Mouse (Mus musculus): ENCODE results near the gene Tgfbr2.

The Tgfbr2 gene

GRCm38 (mm10) chr9:116150725-116151396 lies 24.3 kb downstream of the Tgfbr2 start:
- no peak for DNase-seq

- DNase-seq = no peak
Measured at GRCm38 (mm10) chr9:116148809-116149208, 26.4 kb downstream of the Tgfbr2 start.

DNA sequence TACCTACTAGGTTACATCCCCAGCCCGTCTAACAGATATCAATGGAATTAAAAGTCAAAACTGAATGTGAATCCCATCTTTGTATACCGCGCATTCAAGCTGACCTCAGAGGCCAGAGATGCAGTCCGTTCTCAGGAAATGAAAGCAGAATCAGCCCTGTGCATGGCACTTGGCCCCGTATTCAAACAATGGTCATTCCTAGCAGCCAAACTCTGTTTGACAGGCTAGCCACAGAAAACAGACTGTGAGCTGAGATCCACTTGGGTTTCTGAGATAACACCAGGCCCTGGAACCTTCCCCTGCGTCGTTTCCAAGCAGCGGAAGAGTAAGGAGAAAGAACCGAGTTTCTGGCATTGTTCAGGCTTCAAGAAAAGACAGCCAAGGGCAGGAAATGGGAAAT lies 28.9 kb downstream of the Tgfbr2 start:
- peak; percentile 51 for DNase-seq

DNA sequence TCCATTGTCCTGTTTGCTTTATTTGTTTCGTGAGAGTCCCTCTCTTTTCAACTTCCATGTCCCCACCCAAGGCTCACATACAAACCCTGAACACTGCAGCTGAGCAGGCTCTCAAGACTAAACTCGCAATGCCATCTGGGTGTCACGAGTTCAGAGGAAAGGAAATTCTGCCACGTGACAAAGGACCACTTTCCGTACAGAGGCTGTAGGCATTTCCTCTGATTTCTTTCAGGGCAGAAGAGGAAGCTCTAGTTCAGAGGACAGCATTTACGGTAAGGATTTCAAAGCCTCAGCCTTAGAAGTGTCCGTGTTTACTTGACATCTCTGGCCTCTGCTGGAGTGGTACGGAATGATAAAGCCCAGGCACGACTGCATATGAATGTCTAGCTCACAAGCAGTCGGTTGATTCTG lies 29.9 kb downstream of the Tgfbr2 start:
- DNase-seq = peak; percentile 55

GRCm38 (mm10) chr9:116140422-116140821 lies 34.7 kb downstream of the Tgfbr2 start:
- no peak for DNase-seq

GRCm38 (mm10) chr9:116139549-116139948 lies 35.6 kb downstream of the Tgfbr2 start:
- no peak for DNase-seq

GRCm38 (mm10) chr9:116138595-116139134 lies 36.5 kb downstream of the Tgfbr2 start:
- DNase-seq = no peak

GRCm38 (mm10) chr9:116137645-116138044 lies 37.5 kb downstream of the Tgfbr2 start:
- DNase-seq = no peak

GRCm38 (mm10) chr9:116136811-116137210 lies 38.3 kb downstream of the Tgfbr2 start:
- no peak for DNase-seq

- DNase-seq = no peak
Measured at GRCm38 (mm10) chr9:116136146-116136545, 39.0 kb downstream of the Tgfbr2 start.

GRCm38 (mm10) chr9:116134488-116134887 lies 40.7 kb downstream of the Tgfbr2 start:
- no peak for DNase-seq

DNA sequence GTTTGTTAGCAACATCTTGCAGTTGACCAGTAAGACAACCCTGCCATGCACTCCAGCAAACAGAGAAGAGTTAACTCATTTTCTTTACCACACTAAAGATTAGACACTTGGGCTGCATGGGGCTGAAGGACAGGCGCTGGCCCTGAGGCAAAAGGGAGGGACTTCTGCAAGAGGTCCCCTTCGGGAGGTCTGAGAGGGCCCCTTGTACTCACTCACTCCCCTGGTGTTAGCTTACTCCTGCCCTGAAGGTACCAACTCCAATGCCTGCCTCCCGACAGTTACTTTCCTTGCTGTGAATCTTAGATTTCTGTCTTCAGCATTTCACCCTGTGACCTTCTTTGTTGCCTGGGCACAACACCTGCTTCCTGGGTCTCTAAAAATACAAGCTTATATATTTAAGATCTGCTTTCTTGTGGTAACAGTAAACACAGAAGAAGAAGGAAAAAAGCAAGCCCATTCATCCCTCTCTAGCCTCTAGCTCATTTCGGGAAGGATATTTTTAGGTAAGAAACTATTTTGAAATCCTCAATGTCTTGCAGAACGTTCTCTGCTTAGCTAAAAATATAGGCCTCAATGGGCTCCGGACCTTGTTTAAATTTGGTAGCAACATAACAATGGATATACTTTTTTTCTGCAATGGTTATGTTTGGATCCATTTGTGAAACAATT lies 41.7 kb downstream of the Tgfbr2 start:
- no peak for DNase-seq

- peak; percentile 54 for DNase-seq
Measured at GRCm38 (mm10) chr9:116128886-116129285, 46.3 kb downstream of the Tgfbr2 start.

- DNase-seq = no peak
Measured at GRCm38 (mm10) chr9:116128311-116128710, 46.8 kb downstream of the Tgfbr2 start.

- DNase-seq = no peak
Measured at GRCm38 (mm10) chr9:116126494-116126893, 48.7 kb downstream of the Tgfbr2 start.

DNA sequence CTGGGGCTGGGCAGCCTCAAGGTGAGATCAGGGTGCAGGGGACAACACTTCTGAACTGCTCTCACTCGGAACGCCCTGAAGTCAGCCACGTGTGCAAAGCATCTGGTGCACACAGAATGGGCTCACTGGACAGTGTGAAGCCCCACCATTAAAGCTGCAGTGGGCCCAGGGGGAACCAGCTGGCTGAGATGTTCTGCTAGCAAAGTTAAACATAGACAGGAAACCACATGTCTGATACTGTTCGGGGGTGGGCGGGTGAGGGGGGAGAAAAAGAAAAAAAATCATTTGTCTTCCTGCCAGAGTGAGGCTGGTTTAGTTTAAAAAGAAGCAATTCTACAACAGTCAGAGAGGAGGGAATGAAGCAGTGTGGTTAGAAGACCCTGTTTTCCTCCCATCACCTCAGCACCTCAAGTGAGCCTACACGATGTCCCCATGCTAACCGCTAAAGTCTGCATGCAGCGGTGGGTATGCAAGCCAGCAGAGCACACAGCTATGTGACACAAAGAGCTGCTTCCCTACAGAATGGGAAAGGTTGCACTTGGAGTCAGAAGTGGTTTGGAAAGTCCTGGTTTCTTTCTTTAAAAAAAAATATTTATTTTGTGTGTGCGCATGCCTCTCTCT lies 52.1 kb downstream of the Tgfbr2 start:
- peak; percentile 65 for DNase-seq

- DNase-seq = no peak
Measured at GRCm38 (mm10) chr9:116122544-116122943, 52.6 kb downstream of the Tgfbr2 start.

- DNase-seq = no peak
Measured at GRCm38 (mm10) chr9:116121472-116121871, 53.7 kb downstream of the Tgfbr2 start.

DNA sequence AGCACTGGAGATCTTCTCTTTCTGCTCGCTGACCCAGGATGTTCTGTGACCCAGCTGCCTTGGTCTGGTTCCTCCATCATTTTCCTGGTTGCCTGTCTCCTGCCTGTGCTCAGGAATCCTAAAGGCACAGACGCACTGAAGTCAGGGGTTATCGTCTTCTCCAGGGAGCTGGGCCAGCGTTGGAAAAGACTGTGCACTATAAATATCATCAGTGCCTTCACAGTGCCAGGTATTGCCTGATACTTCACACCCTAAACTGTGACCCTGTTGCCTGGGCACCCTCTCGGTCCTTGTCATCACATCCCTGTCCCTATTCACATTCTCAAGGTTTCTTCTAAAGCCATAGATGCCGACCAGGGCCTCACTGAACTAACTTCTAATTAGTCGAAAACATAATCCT lies 55.2 kb downstream of the Tgfbr2 start:
- DNase-seq = no peak

DNA sequence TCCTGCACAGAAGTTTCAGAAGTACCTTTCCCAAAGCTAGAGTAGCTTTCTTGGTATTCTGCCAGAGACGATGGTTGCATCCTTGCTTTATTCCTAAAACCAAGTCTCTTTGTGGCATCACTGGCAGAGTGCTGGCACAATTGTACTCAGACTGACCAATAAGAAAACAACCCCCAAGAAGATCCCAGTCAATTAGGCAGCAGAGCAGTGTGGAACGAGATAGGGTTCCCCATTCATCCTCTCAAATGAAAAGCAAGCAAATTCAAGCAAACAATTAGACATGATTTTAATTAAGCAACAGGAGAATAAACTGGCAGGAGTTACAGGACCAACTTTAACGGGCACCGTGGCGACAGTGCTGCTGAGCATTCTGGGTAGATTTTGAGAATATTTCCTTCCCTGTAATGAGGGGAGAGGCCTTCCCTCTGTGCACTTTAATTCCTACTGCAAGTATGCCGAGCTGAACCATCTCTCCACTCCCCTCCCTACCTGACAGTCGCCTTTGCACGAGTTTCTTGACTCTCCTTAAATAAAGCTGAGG lies 56.8 kb downstream of the Tgfbr2 start:
- DNase-seq = no peak

DNA sequence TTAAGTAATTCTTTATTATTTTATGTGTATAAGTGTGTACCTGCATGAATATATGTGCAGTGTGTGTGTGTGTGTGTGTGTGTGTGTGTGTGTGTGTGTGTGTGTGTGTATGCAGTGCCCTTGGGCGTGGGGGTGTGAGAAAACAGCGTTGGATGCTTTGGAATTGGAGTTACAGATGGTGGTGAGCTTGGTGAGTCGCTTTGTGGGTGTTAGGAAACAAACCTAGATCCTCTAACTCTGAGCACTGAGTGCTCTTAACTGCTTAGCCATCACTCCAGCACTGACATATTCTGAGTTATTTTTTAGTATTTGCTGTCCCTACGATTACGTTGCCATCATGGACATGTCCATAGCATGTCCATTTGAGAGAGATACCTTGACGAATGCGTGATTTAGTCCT lies 59.3 kb downstream of the Tgfbr2 start:
- DNase-seq = no peak

DNA sequence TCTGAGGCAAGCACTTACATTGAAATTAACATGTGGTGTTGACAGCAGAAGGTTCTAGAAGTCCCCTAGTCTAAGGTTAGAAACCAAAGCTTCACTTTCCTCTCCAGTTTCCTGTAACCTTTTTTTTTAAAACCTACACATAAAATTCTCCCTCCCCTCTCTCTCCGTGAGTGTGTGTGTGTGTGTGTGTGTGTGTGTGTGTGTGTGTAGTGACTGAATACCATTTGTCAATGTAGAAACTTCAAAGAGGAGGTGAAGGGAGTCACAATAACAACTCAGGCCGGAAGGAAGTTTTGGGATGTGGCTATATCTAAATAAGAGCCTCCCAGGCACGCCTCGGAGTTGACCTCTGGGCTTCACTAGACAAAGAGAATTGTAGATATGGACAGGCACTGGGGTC lies 60.8 kb downstream of the Tgfbr2 start:
- peak; percentile 72 for DNase-seq

- DNase-seq = no peak
Measured at GRCm38 (mm10) chr9:116111149-116111970, 63.8 kb downstream of the Tgfbr2 start.

Data from kidney, postnatal 10 days (tissue).